Mouse (Mus musculus) neural tube, embryonic 11.5 days (tissue): Measurements from ENCODE around the gene Mpz. TPM values are rescaled to one million over a fixed set of nuclear protein-coding genes. Genes with fewer than 3 reads are reported as not detected.

Source experiments
- ATAC-seq: fragments of 200-750 bp; cut with Nextera tagmentation; 2 replicates; pipeline ENCODE4 v1.8.0; 2017; ENCODE audit warnings: moderate number of reproducible peaks, mild to moderate bottlenecking, moderate TSS enrichment, moderate library complexity; ENCODE audit not compliant: insufficient read depth, low FRiP score, low TSS enrichment
- DNase-seq: peaks from one replicate; pipeline ENCODE4 v3.0.0-alpha.2; 2015; ENCODE audit warnings: low spot score
- H3K27ac ChIP-seq: fragments of 300-500 bp; sonication (generic); 2 replicates; pipeline ENCODE4 v1.5.1; 2014; ENCODE audit warnings: low read depth, mild to moderate bottlenecking, low read length
- H3K27me3 ChIP-seq: fragments of 300-500 bp; sonication (generic); 2 replicates; pipeline ENCODE4 v1.6.1; 2014; ENCODE audit warnings: mild to moderate bottlenecking, low read length, mixed read lengths; ENCODE audit not compliant: control insufficient read depth, insufficient read depth
- H3K36me3 ChIP-seq: fragments of 300-500 bp; sonication (generic); 2 replicates; pipeline ENCODE4 v1.6.1; 2014; ENCODE audit warnings: mild to moderate bottlenecking, low read length, moderate library complexity, mixed read lengths; ENCODE audit not compliant: control insufficient read depth, insufficient read depth
- H3K4me1 ChIP-seq: fragments of 300-500 bp; sonication (generic); 2 replicates; pipeline ENCODE4 v1.6.1; 2014; ENCODE audit warnings: low read length, mixed read lengths; ENCODE audit not compliant: control insufficient read depth, insufficient read depth
- H3K4me2 ChIP-seq: fragments of 300-500 bp; sonication (generic); 2 replicates; pipeline ENCODE4 v1.6.1; 2014; ENCODE audit warnings: low read depth, mild to moderate bottlenecking, moderate library complexity
- H3K4me3 ChIP-seq: fragments of 300-500 bp; sonication (generic); 2 replicates; pipeline ENCODE4 v1.5.1; 2014; ENCODE audit warnings: low read depth, low read length
- H3K9ac ChIP-seq: fragments of 300-500 bp; sonication (generic); 2 replicates; pipeline ENCODE4 v1.6.1; 2014; ENCODE audit warnings: mild to moderate bottlenecking, low read length
- H3K9me3 ChIP-seq: fragments of 300-500 bp; sonication (generic); 2 replicates; pipeline ENCODE4 v1.6.1; 2016; ENCODE audit warnings: low read length; ENCODE audit not compliant: control insufficient read depth
- WGBS: fragments of 180-500 bp; shearing (Covaris S2); extraction: QIAGEN DNeasy Blood & Tissue Kit; methylation state at CpG from one replicate; pipeline ENCODE4 v1.1.7; 2014; 5-methylcytosine and 5-hydroxymethylcytosine counted together
- polyA plus RNA-seq: library from polyadenylated mRNA; unstranded; fragments of >200 nt; fragmentation: Nextera tagmentation; extraction: Ambion mirVana; gene quantifications from 2 replicates; pipeline ENCODE4 v1.2.1, GENCODE M21; 2014

Mpz gene
- polyA plus RNA-seq, 1 experiment from 2014 or later, result 4.2 TPM

DNA sequence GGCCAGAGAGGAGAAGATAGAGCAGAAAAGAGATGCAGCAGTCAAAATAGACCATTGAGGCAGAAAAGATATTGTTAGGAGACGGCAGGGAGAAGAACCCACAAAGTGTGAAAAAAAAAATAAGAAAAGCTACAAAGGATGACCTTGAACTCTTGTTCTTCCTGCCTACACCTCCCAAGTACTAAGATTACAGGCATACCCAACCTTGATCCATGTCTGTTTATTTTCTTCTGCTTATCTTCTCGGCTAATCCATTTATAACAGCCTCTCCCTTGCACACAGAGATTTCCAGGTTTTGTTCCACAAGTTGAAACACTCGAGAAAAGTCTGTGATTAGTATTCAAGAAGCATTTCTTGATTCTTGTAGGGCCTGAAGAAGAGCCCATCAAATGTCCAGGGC is 19.4 kb downstream of the Mpz start:
- Histone ChIP-seq H3K27ac (no peak overlapping the region), H3K9me3 (no peaks in the 10 kb centered on the region), H3K4me3 (no peak overlapping the region), H3K27me3 (no peaks in the 10 kb centered on the region), H3K4me1 (no peaks in the 10 kb centered on the region), H3K4me2 (no peak overlapping the region), H3K36me3 (no peaks in the 10 kb centered on the region), H3K9ac (no peak overlapping the region)
- DNase-seq, result no peak
- ATAC-seq, result no peak
- 74% methylated on average over 3 of the region's 3 CpGs for WGBS

DNA sequence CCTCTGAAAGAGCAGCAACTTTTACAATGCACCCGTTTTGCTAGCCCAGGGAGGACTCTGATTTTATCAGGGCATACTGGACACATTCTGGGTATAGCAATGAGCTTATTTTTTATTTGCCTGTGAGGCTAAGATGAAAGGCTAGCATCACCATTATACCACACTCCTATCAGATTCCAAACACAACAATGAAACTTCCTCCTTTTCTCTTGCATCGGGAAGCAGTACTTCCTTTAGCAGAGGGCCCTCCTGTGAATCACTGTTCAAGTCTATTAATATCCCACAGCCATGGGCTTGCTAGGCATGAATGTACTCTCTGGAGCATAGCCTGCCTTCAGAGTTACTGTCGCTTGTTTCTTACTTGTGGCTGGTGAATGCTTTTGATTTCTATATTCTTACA is 20.6 kb downstream of the Mpz start:
- no peak for DNase-seq
- Histone ChIP-seq H3K4me1 (no peaks in the 10 kb centered on the region), H3K9ac (no peak overlapping the region), H3K9me3 (no peaks in the 10 kb centered on the region), H3K36me3 (no peaks in the 10 kb centered on the region), H3K4me3 (no peak overlapping the region), H3K4me2 (no peak overlapping the region), H3K27ac (no peak overlapping the region), H3K27me3 (no peaks in the 10 kb centered on the region)
- 72% methylated on average over 3 of the region's 3 CpGs for WGBS
- no peak for ATAC-seq

- no peaks in the 10 kb centered on the region for H3K4me1 ChIP-seq
- H3K4me3 ChIP-seq, result no peak overlapping the region
- H3K36me3 ChIP-seq, result no peaks in the 10 kb centered on the region
- H3K27ac ChIP-seq, result no peak overlapping the region
- no peaks in the 10 kb centered on the region for H3K27me3 ChIP-seq
- no peaks in the 10 kb centered on the region for H3K9me3 ChIP-seq
- H3K9ac ChIP-seq, result no peak overlapping the region
- DNase-seq (no peak), ATAC-seq (no peak)
- 93% methylated on average over 8 of the region's 8 CpGs for WGBS
- H3K4me2 ChIP-seq, result no peak overlapping the region
Observed at GRCm38 (mm10) chr1:171172779-171173178, 22.3 kb downstream of the Mpz start.

DNA sequence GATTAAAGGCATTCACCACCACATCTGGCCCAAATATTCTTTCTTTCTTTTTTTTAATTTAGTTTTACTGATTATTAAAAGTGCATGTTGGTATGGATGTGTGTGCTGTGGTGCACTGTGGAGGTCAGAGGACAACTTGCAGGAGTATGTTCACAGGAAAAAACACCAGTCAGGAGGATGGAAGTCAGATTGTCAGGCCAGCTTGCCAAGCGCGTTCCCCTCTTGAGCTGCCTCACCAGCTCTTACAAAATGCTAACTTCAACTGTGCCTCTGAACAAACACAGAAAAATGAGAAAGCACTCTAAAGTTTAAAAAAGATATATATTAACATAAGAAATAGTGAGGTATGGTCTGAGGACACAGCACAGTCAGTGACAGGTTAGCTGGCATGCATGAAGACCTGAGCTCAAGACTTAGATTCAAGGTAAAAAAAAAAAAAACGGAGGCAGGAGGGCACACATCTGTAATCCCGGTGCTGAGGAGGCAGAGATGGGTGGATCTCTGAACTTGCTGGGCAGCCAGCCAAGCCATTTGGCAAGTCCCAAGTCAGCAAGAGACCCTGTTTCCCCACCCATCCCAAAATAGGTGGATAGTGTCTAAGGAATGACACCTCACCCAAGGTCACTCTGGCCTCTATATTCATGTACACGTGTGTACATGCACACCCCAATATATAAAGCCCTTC is 29.1 kb downstream of the Mpz start:
- no peak for ATAC-seq
- no peaks in the 10 kb centered on the region for H3K27me3 ChIP-seq
- no peak overlapping the region for H3K4me3 ChIP-seq
- DNase-seq, result no peak
- H3K4me1 ChIP-seq, result no peaks in the 10 kb centered on the region
- H3K4me2 ChIP-seq, result no peak overlapping the region
- H3K9ac ChIP-seq, result no peak overlapping the region
- no peak overlapping the region for H3K27ac ChIP-seq
- 87% methylated on average over 5 of the region's 5 CpGs for WGBS
- no peaks in the 10 kb centered on the region for H3K36me3 ChIP-seq
- no peaks in the 10 kb centered on the region for H3K9me3 ChIP-seq

DNA sequence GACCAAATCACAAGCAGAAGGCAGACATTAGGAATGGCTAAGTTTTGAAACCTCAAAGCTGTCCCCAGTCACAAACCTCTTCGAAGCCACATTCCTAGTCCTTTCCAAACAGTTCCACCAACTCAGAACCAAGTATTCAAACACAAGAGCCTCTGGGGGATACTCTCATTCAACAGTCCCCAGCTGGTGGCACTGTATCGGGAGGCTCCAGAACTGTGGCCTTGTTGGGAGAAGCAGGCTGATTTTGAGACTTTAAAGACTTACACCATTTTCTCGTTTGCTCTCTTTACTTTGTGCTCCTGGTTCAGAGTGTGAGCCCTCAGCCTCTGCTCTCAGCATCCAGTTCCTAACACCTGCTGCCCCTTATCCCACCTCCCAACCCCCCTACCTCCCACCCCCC is 32.5 kb downstream of the Mpz start:
- Histone ChIP-seq H3K27ac (no peak overlapping the region), H3K4me3 (no peak overlapping the region), H3K9ac (no peak overlapping the region), H3K27me3 (no peaks in the 10 kb centered on the region), H3K9me3 (no peaks in the 10 kb centered on the region), H3K4me2 (no peak overlapping the region), H3K36me3 (no peaks in the 10 kb centered on the region), H3K4me1 (no peaks in the 10 kb centered on the region)
- ATAC-seq (no peak), DNase-seq (no peak)
- WGBS, result 88% methylated on average over 3 of the region's 3 CpGs

DNA sequence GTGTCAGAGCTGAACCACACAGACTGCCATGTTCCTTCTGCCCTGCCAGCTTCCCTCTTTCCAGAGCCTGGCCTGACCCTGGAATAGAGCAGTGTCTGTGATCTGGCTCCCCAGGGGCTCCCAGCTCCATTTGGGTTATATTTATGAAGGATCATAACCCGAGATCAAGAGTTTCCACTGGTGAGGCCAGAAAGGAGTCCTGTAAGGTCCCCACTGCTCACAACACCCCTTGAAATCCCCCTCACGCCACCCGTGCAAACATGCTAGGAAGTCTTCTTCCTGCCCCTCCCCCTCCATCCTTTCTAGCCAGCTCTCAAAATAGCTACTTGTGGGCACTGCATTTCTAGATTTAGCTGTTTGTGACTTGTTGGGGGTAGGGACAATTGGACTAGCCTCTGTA is 33.1 kb downstream of the Mpz start:
- no peaks in the 10 kb centered on the region for H3K36me3 ChIP-seq
- 72% methylated on average over 3 of the region's 3 CpGs for WGBS
- H3K27me3 ChIP-seq, result no peaks in the 10 kb centered on the region
- H3K27ac ChIP-seq, result no peak overlapping the region
- no peaks in the 10 kb centered on the region for H3K4me1 ChIP-seq
- H3K9ac ChIP-seq, result no peak overlapping the region
- DNase-seq (no peak), ATAC-seq (no peak)
- no peaks in the 10 kb centered on the region for H3K9me3 ChIP-seq
- H3K4me3 ChIP-seq, result no peak overlapping the region
- H3K4me2 ChIP-seq, result no peak overlapping the region

GRCm38 (mm10) chr1:171184314-171184713 is 33.8 kb downstream of the Mpz start:
- Histone ChIP-seq H3K4me3 (no peak overlapping the region), H3K27ac (no peak overlapping the region), H3K4me2 (no peak overlapping the region), H3K9ac (no peak overlapping the region), H3K27me3 (no peaks in the 10 kb centered on the region), H3K36me3 (no peaks in the 10 kb centered on the region), H3K4me1 (peaks cover 4% of the 10 kb centered on the region), H3K9me3 (no peaks in the 10 kb centered on the region)
- WGBS, result 83% methylated on average over 7 of the region's 7 CpGs
- no peak for ATAC-seq
- no peak for DNase-seq

DNA sequence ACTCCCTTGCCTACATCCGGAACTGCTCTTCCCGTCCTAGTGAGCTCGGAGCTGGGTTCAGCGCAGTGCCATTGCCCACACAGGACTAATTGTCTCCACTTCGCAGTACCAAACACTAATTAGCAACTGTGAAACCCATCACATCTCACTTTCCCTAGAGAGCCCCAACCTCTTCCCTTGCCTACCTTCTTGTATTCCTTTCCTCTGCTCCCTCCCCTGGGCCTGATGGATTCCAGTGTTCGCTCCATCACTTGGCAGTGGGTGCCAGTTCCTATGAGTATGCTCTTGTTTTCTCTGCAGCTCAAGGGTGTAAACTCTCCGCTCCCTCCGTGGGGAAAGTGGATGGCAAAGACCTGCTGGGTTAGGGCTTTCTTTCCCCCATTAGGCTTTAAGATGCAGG is 35.1 kb downstream of the Mpz start:
- 65% methylated on average over 8 of the region's 8 CpGs for WGBS

DNA sequence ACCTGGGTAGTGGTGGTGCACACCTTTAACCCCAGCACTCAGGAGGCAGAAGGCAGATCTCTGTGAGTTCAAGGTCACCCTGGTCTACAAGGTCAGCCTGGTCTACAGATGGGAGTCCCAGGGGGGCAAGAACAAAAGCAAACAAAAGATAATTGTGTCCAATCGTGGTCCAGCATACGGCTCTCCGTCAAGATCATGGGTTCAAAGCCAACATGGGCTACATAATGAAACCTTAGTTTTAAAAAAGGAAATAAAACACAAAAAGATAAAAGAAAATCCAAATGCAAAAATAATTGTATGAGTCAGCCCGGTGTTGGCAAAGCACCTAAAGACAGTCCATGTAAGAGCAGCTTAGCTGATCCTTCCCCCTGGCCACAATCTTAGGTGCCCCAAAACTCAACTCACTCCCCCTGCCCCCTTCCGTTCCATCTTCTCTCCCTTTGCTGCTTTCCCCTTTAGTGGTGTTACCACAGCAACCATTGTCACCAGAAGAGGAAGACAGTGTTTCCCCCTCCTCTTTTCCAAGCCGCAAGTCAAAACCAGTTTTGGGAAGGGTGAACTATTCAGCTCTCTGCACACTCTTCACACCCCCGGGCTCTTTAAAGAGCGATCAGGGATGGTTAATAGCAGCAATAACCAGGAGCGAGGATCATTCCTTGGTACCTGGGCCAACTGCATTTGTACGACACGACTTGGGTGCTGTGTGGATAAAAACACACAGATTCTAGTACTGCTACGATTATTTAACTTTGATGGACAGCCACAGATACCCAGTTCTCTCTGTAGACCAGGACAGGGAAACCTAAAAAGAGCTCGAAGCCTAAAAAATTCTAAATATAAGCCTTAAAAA is 37.6 kb downstream of the Mpz start:
- Histone ChIP-seq H3K4me1 (peaks cover 12% of the 10 kb centered on the region), H3K27ac (no peak overlapping the region), H3K4me2 (no peak overlapping the region), H3K4me3 (no peak overlapping the region), H3K27me3 (peaks cover 3% of the 10 kb centered on the region; the same call in 1 of the 2 replicates), H3K36me3 (no peaks in the 10 kb centered on the region), H3K9me3 (no peaks in the 10 kb centered on the region), H3K9ac (no peak overlapping the region)
- ATAC-seq, result peak; percentile 48; the same call in 1 of the 2 replicates
- WGBS, result 32% methylated on average over 13 of the region's 13 CpGs
- peak; percentile 38 for DNase-seq

More for the DNA sequence above, 35.1 kb downstream of the Mpz start:
- Histone ChIP-seq H3K4me2 (no peak overlapping the region), H3K9me3 (no peaks in the 10 kb centered on the region), H3K9ac (no peak overlapping the region), H3K4me3 (no peak overlapping the region), H3K4me1 (peaks cover 7% of the 10 kb centered on the region), H3K27ac (no peak overlapping the region), H3K27me3 (no peaks in the 10 kb centered on the region), H3K36me3 (no peaks in the 10 kb centered on the region)
- DNase-seq (no peak), ATAC-seq (no peak)
